Mouse (Mus musculus) lung, postnatal 10 days (tissue): Measurements from ENCODE around the gene Olfr1157.

Experiments used
- DNase-seq: peaks from one replicate; pipeline ENCODE4 v3.0.0; 2021

The Olfr1157 gene

DNA sequence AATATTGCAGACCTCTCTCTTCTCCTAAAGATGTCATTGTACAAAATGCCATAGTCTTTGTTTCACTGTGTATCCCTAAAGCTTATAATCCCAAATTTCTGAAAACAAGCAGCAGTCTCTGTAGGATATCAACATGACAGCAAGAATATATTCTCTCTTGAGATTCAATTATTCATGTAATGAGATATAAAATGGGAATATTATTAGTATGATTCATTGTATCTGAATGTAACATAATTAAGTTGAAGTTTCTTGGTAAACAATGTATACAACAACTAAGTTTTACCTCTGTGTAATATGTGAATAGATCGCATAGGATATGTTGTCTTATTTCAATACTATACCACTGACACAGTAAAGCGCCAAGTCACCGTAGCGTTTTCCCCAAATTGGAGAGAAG, at the start of gene Olfr1157:
TSS of gene Olfr1157 (minus strand) at position 101 of the 400 bp plus-strand sequence.
- no peak for DNase-seq

- no peak for DNase-seq
Observed at GRCm38 (mm10) chr2:88007515-88008318, 39.6 kb upstream of the Olfr1157 start, which contains the start of gene Olfr1160. TSS of gene Olfr1160 (minus strand) at chr2:88008268.

- no peak for DNase-seq
Observed at GRCm38 (mm10) chr2:87989813-87990212, 21.7 kb upstream of the Olfr1157 start, which contains the start of gene Olfr1158. TSS of gene Olfr1158 (plus strand) at chr2:87990113.

DNA sequence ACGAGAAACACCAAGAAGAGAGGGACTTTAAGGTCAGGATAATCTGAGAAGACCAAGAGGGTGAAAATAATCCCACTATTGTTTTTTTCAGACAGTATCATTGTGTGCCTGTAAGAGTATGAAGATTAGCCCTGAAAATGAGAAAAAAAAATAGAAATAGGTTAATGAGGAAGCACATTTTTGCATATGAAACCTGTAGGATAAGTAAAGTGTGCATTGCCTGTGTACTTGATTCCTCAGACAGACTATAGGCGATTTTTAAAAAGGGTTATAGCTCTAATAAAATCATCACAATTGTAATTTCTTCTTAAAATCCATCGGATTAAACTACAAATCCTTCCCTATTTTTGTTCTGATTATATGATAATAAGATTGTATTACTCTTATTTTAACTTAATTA, 6.5 kb upstream of the Olfr1157 start, which contains the start of gene Olfr74:
TSS of gene Olfr74 (minus strand) at position 101 of the 400 bp plus-strand sequence.
- DNase-seq = no peak

GRCm38 (mm10) chr2:87953000-87953399, 15.1 kb downstream of the Olfr1157 start, which contains the start of gene Olfr1156:
TSS of gene Olfr1156 (minus strand) at chr2:87953100.
- DNase-seq = no peak

- DNase-seq = no peak
Observed at GRCm38 (mm10) chr2:87945037-87945436, 23.1 kb downstream of the Olfr1157 start, which contains the start of gene Olfr1155. TSS of gene Olfr1155 (minus strand) at chr2:87945137.
